In genomic region chr13:54945332-54945731, GRCm38 (mm10) we compare ENCODE assay signal across 9 mouse cellular contexts. TPM values are rescaled to one million over a fixed set of nuclear protein-coding genes. Genes with fewer than 3 reads are reported as not detected.
DNase-seq lines count a peak whose midpoint lies in the region; ATAC-seq and TF ChIP-seq lines count a peak whose summit lies in the region.
"Had no signal": no experiment of that assay in that cellular context is flagged by ENCODE, and none has a peak within 500 bp of the region (broad histone marks: within the 10 kb centered on the region; RNA-seq: fewer than 3 reads in every experiment).

No protein-coding gene starts in this region.

- H3K4me3 ChIP-seq in heart, postnatal 0 days (ENCODE audit: low read depth, low read length): no peak overlapping the region
- no peak overlapping the region for H3K4me3 ChIP-seq in heart, embryonic 12.5 days
- H3K4me3 ChIP-seq in lung, postnatal 0 days (ENCODE audit: low read depth, low read length): no peak overlapping the region
- no peak overlapping the region for H3K4me3 ChIP-seq in midbrain, embryonic 15.5 days
- no peak overlapping the region for H3K4me3 ChIP-seq in heart, embryonic 10.5 days

- no peaks in the 10 kb centered on the region for H3K9me3 ChIP-seq in heart, postnatal 0 days (replicated peaks; ENCODE audit: control insufficient read depth, low read length)
- H3K9me3 ChIP-seq in heart, embryonic 12.5 days (replicated peaks): no peaks in the 10 kb centered on the region
- no peaks in the 10 kb centered on the region for H3K9me3 ChIP-seq in lung, postnatal 0 days (ENCODE audit: low read length)
- no peaks in the 10 kb centered on the region for H3K9me3 ChIP-seq in midbrain, embryonic 15.5 days
- no peaks in the 10 kb centered on the region for H3K9me3 ChIP-seq in heart, embryonic 10.5 days

- peaks cover 71% of the 10 kb centered on the region for H3K27me3 ChIP-seq in heart, postnatal 0 days (ENCODE audit: control insufficient read depth, insufficient read depth, low read length)
- peaks cover 85% of the 10 kb centered on the region for H3K27me3 ChIP-seq in heart, embryonic 12.5 days (replicated peaks)
- H3K27me3 ChIP-seq in lung, postnatal 0 days (replicated peaks; ENCODE audit: insufficient read depth, low read length): peaks cover 28% of the 10 kb centered on the region
- peaks cover 22% of the 10 kb centered on the region for H3K27me3 ChIP-seq in midbrain, embryonic 15.5 days (replicated peaks)
- peaks cover 97% of the 10 kb centered on the region for H3K27me3 ChIP-seq in heart, embryonic 10.5 days (ENCODE audit: insufficient read depth, poor library complexity, severe bottlenecking)

- H3K9ac ChIP-seq in heart, postnatal 0 days (replicated peaks; ENCODE audit: low read depth, low read length): no peak overlapping the region
- H3K9ac ChIP-seq in heart, embryonic 12.5 days: no peak overlapping the region
- H3K9ac ChIP-seq in lung, postnatal 0 days (replicated peaks; ENCODE audit: low read depth): no peak overlapping the region
- H3K9ac ChIP-seq in midbrain, embryonic 15.5 days: no peak overlapping the region

- TF ChIP-seq CTCF in heart, postnatal 0 days (IDR thresholded peaks at IDR 0.05; ENCODE audit: low read depth): no peak
- TF ChIP-seq CTCF in lung, postnatal 0 days (IDR thresholded peaks at IDR 0.05): no peak

- no peaks in the 10 kb centered on the region for H3K4me1 ChIP-seq in heart, postnatal 0 days (ENCODE audit: control insufficient read depth, insufficient read depth)
- peaks cover 18% of the 10 kb centered on the region for H3K4me1 ChIP-seq in heart, embryonic 12.5 days (replicated peaks)
- H3K4me1 ChIP-seq in lung, postnatal 0 days (ENCODE audit: insufficient read depth, low read depth, low read length): peaks cover 4% of the 10 kb centered on the region; the same call in 1 of the 2 replicates
- H3K4me1 ChIP-seq in midbrain, embryonic 15.5 days: peaks cover 28% of the 10 kb centered on the region
- H3K4me1 ChIP-seq in heart, embryonic 10.5 days: peaks cover 21% of the 10 kb centered on the region

- DNase-seq in heart, postnatal 0 days (ENCODE audit: low spot score): peak; percentile 18
- DNase-seq in CD4-positive helper T cell, adult 2 months (ENCODE audit: low read depth, low spot score): peak; percentile 21
- peak; percentile 57 for DNase-seq in embryo, embryonic 11.5 days (ENCODE audit: low read depth, low spot score)
- peak; percentile 59 for DNase-seq in lung, postnatal 0 days (ENCODE audit: low spot score)
- no peak for DNase-seq in right cerebral cortex, postnatal 14 days
- no peak for DNase-seq in heart, embryonic 10.5 days (ENCODE audit: low spot score)

- no peaks in the 10 kb centered on the region for H3K36me3 ChIP-seq in heart, postnatal 0 days (replicated peaks; ENCODE audit: control insufficient read depth, insufficient read depth, low read length)
- H3K36me3 ChIP-seq in heart, embryonic 12.5 days: no peaks in the 10 kb centered on the region
- H3K36me3 ChIP-seq in lung, postnatal 0 days (ENCODE audit: insufficient read depth, low read length): no peaks in the 10 kb centered on the region
- H3K36me3 ChIP-seq in midbrain, embryonic 15.5 days (replicated peaks): no peaks in the 10 kb centered on the region
- no peaks in the 10 kb centered on the region for H3K36me3 ChIP-seq in heart, embryonic 10.5 days

- WGBS in heart, postnatal 0 days: 3% methylated on average over 4 of the region's 4 CpGs
- WGBS in heart, embryonic 12.5 days: 6% methylated on average over 4 of the region's 4 CpGs
- WGBS in lung, postnatal 0 days: 8% methylated on average over 4 of the region's 4 CpGs
- 10% methylated on average over 4 of the region's 4 CpGs for WGBS in midbrain, embryonic 15.5 days
- 10% methylated on average over 4 of the region's 4 CpGs for WGBS in heart, embryonic 10.5 days

- no peak overlapping the region for H3K4me2 ChIP-seq in heart, postnatal 0 days (ENCODE audit: low read depth, low read length)
- H3K4me2 ChIP-seq in heart, embryonic 12.5 days: no peak overlapping the region
- H3K4me2 ChIP-seq in lung, postnatal 0 days (replicated peaks; ENCODE audit: low read depth, low read length): no peak overlapping the region
- H3K4me2 ChIP-seq in midbrain, embryonic 15.5 days: no peak overlapping the region

- no peak for ATAC-seq in heart, postnatal 0 days (ENCODE audit: insufficient read depth, low read depth)
- ATAC-seq in heart, embryonic 12.5 days (ENCODE audit: insufficient number of reproducible peaks, low FRiP score): no peak
- no peak for ATAC-seq in lung, postnatal 0 days
- no peak for ATAC-seq in midbrain, embryonic 15.5 days (replicated peaks)
- ATAC-seq: Patski had no signal

- no peak for TF ChIP-seq EP300 in heart, postnatal 0 days (IDR thresholded peaks at IDR 0.05; ENCODE audit: low read depth)
- no peak for TF ChIP-seq EP300 in lung, postnatal 0 days (IDR thresholded peaks at IDR 0.05)

- no peak overlapping the region for H3K27ac ChIP-seq in heart, postnatal 0 days (ENCODE audit: low read depth)
- no peak overlapping the region for H3K27ac ChIP-seq in heart, embryonic 12.5 days (ENCODE audit: poor library complexity, severe bottlenecking)
- H3K27ac ChIP-seq in lung, postnatal 0 days (ENCODE audit: low read length): no peak overlapping the region
- H3K27ac ChIP-seq in midbrain, embryonic 15.5 days: no peak overlapping the region
- no peak overlapping the region for H3K27ac ChIP-seq in heart, embryonic 10.5 days

RNA-seq across cellular contexts. Expression of gene Unc5a, which starts 3.9 kb away (rescaled TPM):
- 3.7 and 5.5 TPM in 2 replicates for total RNA-seq in heart, postnatal 0 days (2014; rRNA removed; ENCODE audit: low replicate concordance)
- polyA plus RNA-seq in heart, postnatal 0 days (2015; fragmentation: Nextera tagmentation; extraction: Ambion mirVana): 0.70 and 0.88 TPM in 2 replicates
- polyA plus RNA-seq in heart, embryonic 12.5 days (2016; fragmentation: Nextera tagmentation; extraction: Ambion mirVana): 2.9 and 4.3 TPM in 2 replicates
- polyA plus RNA-seq in lung, postnatal 0 days (2015; fragmentation: Nextera tagmentation; extraction: Ambion mirVana): 1.4 and 1.9 TPM in 2 replicates
- polyA plus RNA-seq in midbrain, embryonic 15.5 days (2015; fragmentation: Nextera tagmentation; extraction: Ambion mirVana): 15.7 and 16.1 TPM in 2 replicates
- 1.8 and 2.1 TPM in 2 replicates for polyA plus RNA-seq in heart, embryonic 10.5 days (2016; fragmentation: Nextera tagmentation; extraction: Ambion mirVana)
- polyA plus RNA-seq: Patski had no signal

Comparison
In these comparisons a context has a peak if more than half of its experiments do, and no peak if none do; other contexts are left out.
1. DNase-seq: peak in heart, postnatal 0 days (single experiment), CD4-positive helper T cell, adult 2 months (single experiment), embryo, embryonic 11.5 days (single experiment) and lung, postnatal 0 days (single experiment); none in right cerebral cortex, postnatal 14 days (single experiment) and heart, embryonic 10.5 days (single experiment).